Mouse (Mus musculus) embryonic facial prominence, embryonic 15.5 days (tissue): ENCODE measurements at regions not wholly inside any gene's neighbourhood (a gene's known extent, or its start where the extent isn't known, plus 50 kb on each side); places are given as distances from the start of the nearest gene placed in this dataset.
A peak's percentile ranks its signal among the peaks of the same experiment; 100 is the strongest.

Source experiments
- ATAC-seq: fragments of 200-750 bp; cut with Nextera tagmentation; 2 replicates; pipeline ENCODE4 v1.8.0; 2017; ENCODE audit warnings: low read depth, moderate TSS enrichment; ENCODE audit not compliant: insufficient number of reproducible peaks, low FRiP score, low TSS enrichment
- H3K27ac ChIP-seq: fragments of 300-500 bp; sonication (generic); replicated peaks from 2 replicates; pipeline ENCODE4 v1.5.1; 2015; ENCODE audit warnings: mild to moderate bottlenecking, inconsistent platforms
- H3K27me3 ChIP-seq: fragments of 300-500 bp; sonication (generic); 2 replicates; pipeline ENCODE4 v1.6.1; 2015; ENCODE audit warnings: inconsistent platforms
- H3K36me3 ChIP-seq: fragments of 300-500 bp; sonication (generic); 2 replicates; pipeline ENCODE4 v1.6.1; 2015; ENCODE audit warnings: mild to moderate bottlenecking, inconsistent platforms
- H3K4me1 ChIP-seq: fragments of 300-500 bp; sonication (generic); 2 replicates; pipeline ENCODE4 v1.6.1; 2015; ENCODE audit warnings: inconsistent platforms
- H3K4me2 ChIP-seq: fragments of 300-500 bp; sonication (generic); replicated peaks from 2 replicates; pipeline ENCODE4 v1.6.1; 2015; ENCODE audit warnings: mild to moderate bottlenecking, inconsistent platforms
- H3K4me3 ChIP-seq: fragments of 300-500 bp; sonication (generic); replicated peaks from 2 replicates; pipeline ENCODE4 v1.5.1; 2015; ENCODE audit warnings: mild to moderate bottlenecking, inconsistent platforms
- H3K9ac ChIP-seq: fragments of 300-500 bp; sonication (generic); 2 replicates; pipeline ENCODE4 v1.6.1; 2015; ENCODE audit warnings: inconsistent platforms
- H3K9me3 ChIP-seq: fragments of 300-500 bp; sonication (generic); replicated peaks from 2 replicates; pipeline ENCODE4 v1.6.1; 2016; ENCODE audit warnings: inconsistent platforms
- WGBS: fragments of 180-500 bp; shearing (Covaris S2); methylation state at CpG from one replicate; pipeline ENCODE4 v1.1.7; 2015; 5-methylcytosine and 5-hydroxymethylcytosine counted together

GRCm38 (mm10) chr8:46898697-46899445 is 87.8 kb upstream of the Enpp6 start:
- H3K4me2 ChIP-seq = no peak overlapping the region
- H3K4me3 ChIP-seq = no peak overlapping the region
- H3K9me3 ChIP-seq = no peaks in the 10 kb centered on the region
- no peak overlapping the region for H3K9ac ChIP-seq
- H3K4me1 ChIP-seq = no peaks in the 10 kb centered on the region
- ATAC-seq = 0 out of 2 replicates have a peak, but pooled peaks have one; percentile 24
- H3K27ac ChIP-seq = no peak overlapping the region
- no peaks in the 10 kb centered on the region for H3K27me3 ChIP-seq
- 54% methylated on average over 5 of the region's 5 CpGs for WGBS
- H3K36me3 ChIP-seq = no peaks in the 10 kb centered on the region

GRCm38 (mm10) chr8:46900826-46901225 is 85.9 kb upstream of the Enpp6 start:
- H3K27ac ChIP-seq = no peak overlapping the region
- no peaks in the 10 kb centered on the region for H3K27me3 ChIP-seq
- H3K4me3 ChIP-seq = no peak overlapping the region
- H3K36me3 ChIP-seq = no peaks in the 10 kb centered on the region
- no peak for ATAC-seq
- no peak overlapping the region for H3K9ac ChIP-seq
- 87% methylated on average over 4 of the region's 4 CpGs for WGBS
- H3K4me1 ChIP-seq = no peaks in the 10 kb centered on the region
- H3K9me3 ChIP-seq = no peaks in the 10 kb centered on the region
- no peak overlapping the region for H3K4me2 ChIP-seq

GRCm38 (mm10) chr8:46904731-46905130 is 82.0 kb upstream of the Enpp6 start:
- no peak overlapping the region for H3K4me3 ChIP-seq
- no peak overlapping the region for H3K9ac ChIP-seq
- ATAC-seq = no peak
- no peaks in the 10 kb centered on the region for H3K36me3 ChIP-seq
- no peaks in the 10 kb centered on the region for H3K27me3 ChIP-seq
- 71% methylated on average over 3 of the region's 3 CpGs for WGBS
- no peaks in the 10 kb centered on the region for H3K9me3 ChIP-seq
- H3K27ac ChIP-seq = no peak overlapping the region
- H3K4me1 ChIP-seq = no peaks in the 10 kb centered on the region
- no peak overlapping the region for H3K4me2 ChIP-seq

- no peaks in the 10 kb centered on the region for H3K36me3 ChIP-seq
- H3K4me1 ChIP-seq = no peaks in the 10 kb centered on the region
- H3K27ac ChIP-seq = no peak overlapping the region
- ATAC-seq = no peak
- H3K4me3 ChIP-seq = no peak overlapping the region
- H3K9me3 ChIP-seq = no peaks in the 10 kb centered on the region
- no peaks in the 10 kb centered on the region for H3K27me3 ChIP-seq
- H3K9ac ChIP-seq = no peak overlapping the region
- WGBS = 43% methylated on average over 11 of the region's 11 CpGs
- no peak overlapping the region for H3K4me2 ChIP-seq
Observed at GRCm38 (mm10) chr8:46907390-46907789, 79.3 kb upstream of the Enpp6 start.

GRCm38 (mm10) chr8:46908186-46908585 is 78.5 kb upstream of the Enpp6 start:
- H3K27me3 ChIP-seq = no peaks in the 10 kb centered on the region
- H3K9ac ChIP-seq = no peak overlapping the region
- 84% methylated on average over 4 of the region's 4 CpGs for WGBS
- H3K4me2 ChIP-seq = no peak overlapping the region
- H3K27ac ChIP-seq = no peak overlapping the region
- ATAC-seq = no peak
- no peaks in the 10 kb centered on the region for H3K9me3 ChIP-seq
- no peak overlapping the region for H3K4me3 ChIP-seq
- H3K4me1 ChIP-seq = no peaks in the 10 kb centered on the region
- no peaks in the 10 kb centered on the region for H3K36me3 ChIP-seq

- Histone ChIP-seq H3K27me3 (no peaks in the 10 kb centered on the region), H3K36me3 (no peaks in the 10 kb centered on the region), H3K27ac (no peak overlapping the region), H3K9ac (no peak overlapping the region), H3K9me3 (no peaks in the 10 kb centered on the region), H3K4me3 (no peak overlapping the region), H3K4me2 (no peak overlapping the region), H3K4me1 (0 out of 2 replicates have a peak, but pooled peaks cover 4% of the 10 kb centered on the region)
- ATAC-seq = no peak
- 41% methylated on average over 5 of the region's 5 CpGs for WGBS
Observed at GRCm38 (mm10) chr8:46913956-46914355, 72.7 kb upstream of the Enpp6 start.

GRCm38 (mm10) chr8:46920071-46920470 is 66.6 kb upstream of the Enpp6 start:
- Histone ChIP-seq H3K4me2 (no peak overlapping the region), H3K27ac (no peak overlapping the region), H3K27me3 (no peaks in the 10 kb centered on the region), H3K36me3 (no peaks in the 10 kb centered on the region), H3K4me3 (no peak overlapping the region), H3K4me1 (0 out of 2 replicates have a peak, but pooled peaks cover under 1% of the 10 kb centered on the region), H3K9ac (no peak overlapping the region), H3K9me3 (no peaks in the 10 kb centered on the region)
- 42% methylated on average over 3 of the region's 3 CpGs for WGBS
- ATAC-seq = no peak

- Histone ChIP-seq H3K4me2 (no peak overlapping the region), H3K27ac (no peak overlapping the region), H3K9me3 (no peaks in the 10 kb centered on the region), H3K9ac (no peak overlapping the region), H3K4me1 (0 out of 2 replicates have a peak, but pooled peaks cover 2% of the 10 kb centered on the region), H3K4me3 (no peak overlapping the region), H3K36me3 (no peaks in the 10 kb centered on the region), H3K27me3 (no peaks in the 10 kb centered on the region)
- no peak for ATAC-seq
- 78% methylated on average over 11 of the region's 11 CpGs for WGBS
Observed at GRCm38 (mm10) chr8:46921075-46921474, 65.6 kb upstream of the Enpp6 start.

GRCm38 (mm10) chr8:46921585-46921984 is 65.1 kb upstream of the Enpp6 start:
- Histone ChIP-seq H3K27me3 (no peaks in the 10 kb centered on the region), H3K4me1 (0 out of 2 replicates have a peak, but pooled peaks cover 2% of the 10 kb centered on the region), H3K27ac (no peak overlapping the region), H3K4me2 (no peak overlapping the region), H3K9me3 (no peaks in the 10 kb centered on the region), H3K9ac (no peak overlapping the region), H3K36me3 (no peaks in the 10 kb centered on the region), H3K4me3 (no peak overlapping the region)
- no peak for ATAC-seq
- WGBS = 89% methylated on average over 7 of the region's 7 CpGs

- H3K4me3 ChIP-seq = no peak overlapping the region
- H3K9me3 ChIP-seq = no peaks in the 10 kb centered on the region
- no peak overlapping the region for H3K9ac ChIP-seq
- H3K27me3 ChIP-seq = no peaks in the 10 kb centered on the region
- H3K4me1 ChIP-seq = 0 out of 2 replicates have a peak, but pooled peaks cover 2% of the 10 kb centered on the region
- no peak overlapping the region for H3K4me2 ChIP-seq
- H3K27ac ChIP-seq = no peak overlapping the region
- WGBS = 36% methylated on average over 13 of the region's 13 CpGs
- ATAC-seq = no peak
- H3K36me3 ChIP-seq = no peaks in the 10 kb centered on the region
Observed at GRCm38 (mm10) chr8:46924787-46925548, 61.7 kb upstream of the Enpp6 start.

- Histone ChIP-seq H3K36me3 (no peaks in the 10 kb centered on the region), H3K4me2 (no peak overlapping the region), H3K9me3 (no peaks in the 10 kb centered on the region), H3K27me3 (no peaks in the 10 kb centered on the region), H3K27ac (no peak overlapping the region), H3K9ac (no peak overlapping the region), H3K4me1 (0 out of 2 replicates have a peak, but pooled peaks cover 2% of the 10 kb centered on the region), H3K4me3 (no peak overlapping the region)
- no peak for ATAC-seq
- WGBS = 78% methylated on average over 6 of the region's 6 CpGs
Observed at GRCm38 (mm10) chr8:46928718-46929117, 58.0 kb upstream of the Enpp6 start.
